Mouse (Mus musculus) olfactory bulb, adult 2 months (tissue): Measurements from ENCODE around the gene Actc1.

Experiments
- CTCF ChIP-seq: fragments of 200-500 bp; IDR thresholded peaks from 2 replicates; pipeline ENCODE4 v1.5.1; 2012; ENCODE audit warnings: low read depth, mild to moderate bottlenecking, low read length, moderate library complexity; ENCODE audit not compliant: insufficient read depth
- POLR2A ChIP-seq: fragments of 200-500 bp; IDR thresholded peaks from 2 replicates; pipeline ENCODE4 v1.6.1; 2012; ENCODE audit warnings: mild to moderate bottlenecking, low read depth, low read length, moderate library complexity; ENCODE audit not compliant: insufficient read depth

GRCm38 (mm10) chr2:114013846-114014245 is 39.5 kb downstream of the Actc1 start:
- 0 out of 2 replicates have a peak, but pooled peaks have one; percentile 11 for TF ChIP-seq POLR2A
- TF ChIP-seq CTCF: no peak
